Mouse (Mus musculus): Measurements from ENCODE around the gene Myh7b. TPM values are rescaled to one million over a fixed set of nuclear protein-coding genes. Genes with fewer than 3 reads are reported as not detected.
A peak's percentile ranks its signal among the peaks of the same experiment; 100 is the strongest.

Myh7b gene
- polyA plus RNA-seq, 1 experiment from 2014 or later: 0.58 TPM

DNA sequence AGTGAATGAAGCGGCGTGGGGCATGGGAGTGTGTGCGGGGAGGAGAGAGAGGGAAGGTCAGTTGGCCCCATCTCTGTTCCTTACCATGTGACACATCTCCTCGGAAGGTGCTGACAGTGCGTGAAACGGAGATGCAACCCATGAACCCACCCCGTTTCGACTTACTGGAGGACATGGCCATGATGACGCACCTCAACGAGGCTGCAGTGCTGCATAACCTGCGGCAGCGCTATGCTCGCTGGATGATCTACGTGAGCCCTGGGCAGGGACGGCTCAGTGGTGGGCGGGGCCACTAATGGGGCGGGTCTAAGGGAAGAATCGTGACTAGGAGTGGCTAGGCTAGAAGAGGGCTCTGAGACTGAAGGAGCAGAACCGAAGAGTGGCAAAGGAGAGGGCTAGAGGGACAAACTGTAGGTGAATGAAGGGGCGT is 2.3 kb downstream of the Myh7b start:
- Histone ChIP-seq H3K27me3 (ENCODE audit: control insufficient read depth, insufficient read depth, low read length) (no peaks in the 10 kb centered on the region; the same call in 1 of the 2 replicates), H3K27ac (ENCODE audit: low read length) (no peak overlapping the region), H3K4me1 (ENCODE audit: control insufficient read depth, insufficient read depth, low read length) (peaks cover 5% of the 10 kb centered on the region; the same call in 1 of the 2 replicates), H3K9me3 (replicated peaks; ENCODE audit: control insufficient read depth, low read length) (no peaks in the 10 kb centered on the region), H3K9ac (ENCODE audit: low read length) (peak overlapping the region; percentile 15; the same call in 1 of the 2 replicates), H3K4me2 (ENCODE audit: low read depth, low read length) (peak overlapping the region; percentile 45), H3K4me3 (replicated peaks; ENCODE audit: low read length) (peak overlapping the region; percentile 21), H3K36me3 (ENCODE audit: control insufficient read depth, insufficient read depth, low read length) (no peaks in the 10 kb centered on the region)
- ATAC-seq (ENCODE audit: insufficient read depth, low FRiP score): peak; percentile 94
- WGBS: 3% methylated on average over 20 of the region's 20 CpGs

DNA sequence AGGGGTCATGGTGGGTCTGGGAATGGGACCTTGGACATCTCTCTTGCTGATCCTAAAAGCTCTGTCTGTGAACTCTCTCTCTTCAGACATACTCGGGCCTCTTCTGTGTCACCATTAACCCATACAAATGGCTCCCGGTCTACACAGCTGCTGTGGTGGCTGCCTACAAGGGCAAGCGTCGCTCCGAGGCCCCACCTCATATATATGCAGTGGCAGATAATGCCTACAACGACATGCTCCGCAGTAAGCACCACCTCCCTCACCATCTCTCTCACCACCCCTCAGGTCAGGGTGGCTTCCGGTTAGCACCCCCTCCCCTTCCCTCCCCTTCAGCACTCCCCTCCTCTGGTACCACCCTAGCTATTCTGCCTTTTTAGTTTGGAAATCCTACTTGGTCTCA is 2.9 kb downstream of the Myh7b start:
- H3K9ac ChIP-seq (ENCODE audit: low read length): peak overlapping the region; percentile 15; the same call in 1 of the 2 replicates
- peak overlapping the region; percentile 21; the same call in 1 of the 2 replicates for H3K4me3 ChIP-seq (replicated peaks; ENCODE audit: low read length)
- H3K4me1 ChIP-seq (ENCODE audit: control insufficient read depth, insufficient read depth, low read length): peaks cover 5% of the 10 kb centered on the region; the same call in 1 of the 2 replicates
- no peaks in the 10 kb centered on the region for H3K36me3 ChIP-seq (ENCODE audit: control insufficient read depth, insufficient read depth, low read length)
- ATAC-seq (ENCODE audit: insufficient read depth, low FRiP score): no peak
- peak overlapping the region; percentile 45 for H3K4me2 ChIP-seq (ENCODE audit: low read depth, low read length)
- WGBS: 54% methylated on average over 8 of the region's 8 CpGs
- H3K9me3 ChIP-seq (replicated peaks; ENCODE audit: control insufficient read depth, low read length): no peaks in the 10 kb centered on the region
- no peaks in the 10 kb centered on the region; the same call in 1 of the 2 replicates for H3K27me3 ChIP-seq (ENCODE audit: control insufficient read depth, insufficient read depth, low read length)
- H3K27ac ChIP-seq (ENCODE audit: low read length): no peak overlapping the region

DNA sequence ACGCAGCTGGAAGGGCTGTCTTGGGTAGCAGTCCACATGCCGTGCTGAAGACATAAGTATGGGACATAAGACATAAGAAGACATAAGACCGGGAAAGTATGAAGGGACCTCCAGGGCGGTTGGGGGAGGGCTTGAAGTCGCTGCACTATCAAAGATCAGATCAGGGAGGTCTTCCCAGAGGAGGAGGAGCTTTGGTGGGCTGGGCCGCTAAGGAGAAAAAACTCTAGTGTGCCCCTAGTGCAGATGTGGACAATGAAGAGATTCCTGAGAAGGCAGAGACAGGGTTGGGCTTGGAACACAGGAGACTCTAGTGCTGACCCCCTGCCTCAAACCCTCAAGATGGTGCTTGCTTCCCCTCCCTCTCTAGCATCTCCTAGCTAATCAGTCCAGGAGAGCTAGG is 6.0 kb downstream of the Myh7b start:
- WGBS: 42% methylated on average over 6 of the region's 6 CpGs
- no peaks in the 10 kb centered on the region for H3K36me3 ChIP-seq (ENCODE audit: control insufficient read depth, insufficient read depth, low read length)
- no peak overlapping the region for H3K4me3 ChIP-seq (replicated peaks; ENCODE audit: low read length)
- H3K9ac ChIP-seq (ENCODE audit: low read length): no peak overlapping the region
- no peaks in the 10 kb centered on the region; the same call in 1 of the 2 replicates for H3K27me3 ChIP-seq (ENCODE audit: control insufficient read depth, insufficient read depth, low read length)
- no peaks in the 10 kb centered on the region for H3K9me3 ChIP-seq (replicated peaks; ENCODE audit: control insufficient read depth, low read length)
- H3K4me1 ChIP-seq (ENCODE audit: control insufficient read depth, insufficient read depth, low read length): peaks cover 5% of the 10 kb centered on the region; the same call in 1 of the 2 replicates
- H3K4me2 ChIP-seq (ENCODE audit: low read depth, low read length): no peak overlapping the region
- ATAC-seq (ENCODE audit: insufficient read depth, low FRiP score): no peak
- no peak overlapping the region for H3K27ac ChIP-seq (ENCODE audit: low read length)

DNA sequence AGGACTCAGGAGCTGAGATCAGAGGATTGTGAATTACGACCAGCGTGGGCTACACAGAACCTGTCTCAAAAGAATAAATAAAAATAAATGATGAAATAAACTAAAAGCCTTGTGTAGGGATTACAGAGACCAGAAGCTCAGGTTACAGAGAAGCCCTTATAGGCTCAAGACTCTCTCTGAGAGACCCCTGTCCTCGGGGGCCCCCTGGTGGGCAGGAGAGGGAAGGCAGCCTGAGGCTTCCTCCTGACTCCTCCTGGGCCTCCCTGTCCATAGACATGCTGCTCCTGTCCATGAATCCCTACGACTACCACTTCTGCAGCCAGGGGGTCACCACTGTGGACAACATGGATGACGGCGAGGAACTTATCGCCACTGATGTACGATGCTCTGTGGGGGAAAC is 8.8 kb downstream of the Myh7b start:
- H3K27me3 ChIP-seq (ENCODE audit: control insufficient read depth, insufficient read depth, low read length): no peaks in the 10 kb centered on the region
- no peaks in the 10 kb centered on the region for H3K4me1 ChIP-seq (ENCODE audit: control insufficient read depth, insufficient read depth, low read length)
- WGBS: 15% methylated on average over 8 of the region's 8 CpGs
- no peaks in the 10 kb centered on the region for H3K36me3 ChIP-seq (ENCODE audit: control insufficient read depth, insufficient read depth, low read length)
- peak; percentile 57; the same call in 1 of the 2 replicates for ATAC-seq (ENCODE audit: insufficient read depth, low FRiP score)
- H3K4me2 ChIP-seq (ENCODE audit: low read depth, low read length): no peak overlapping the region
- H3K27ac ChIP-seq (ENCODE audit: low read length): no peak overlapping the region
- no peaks in the 10 kb centered on the region for H3K9me3 ChIP-seq (replicated peaks; ENCODE audit: control insufficient read depth, low read length)
- no peak overlapping the region for H3K9ac ChIP-seq (ENCODE audit: low read length)
- H3K4me3 ChIP-seq (replicated peaks; ENCODE audit: low read length): no peak overlapping the region

DNA sequence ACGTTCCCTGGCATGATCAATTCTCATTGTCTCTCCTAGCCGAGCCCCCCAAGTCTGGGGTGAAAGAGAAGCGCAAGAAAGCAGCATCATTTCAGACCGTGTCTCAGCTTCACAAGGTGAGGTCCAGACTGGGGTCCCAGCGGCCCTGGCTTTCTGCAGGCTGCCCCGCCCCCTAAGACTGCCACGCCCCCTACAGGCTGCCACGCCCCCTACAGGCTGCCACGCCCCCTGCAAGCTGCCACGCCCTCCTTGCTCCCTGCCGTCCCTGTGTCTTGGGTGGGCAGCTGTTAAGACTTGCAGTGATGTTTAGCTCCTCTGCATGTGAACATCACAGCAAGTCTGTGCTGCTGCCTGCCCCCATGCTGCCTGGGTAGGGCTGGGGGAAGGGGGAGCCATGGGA is 11.6 kb downstream of the Myh7b start:
- Histone ChIP-seq H3K36me3 (ENCODE audit: control insufficient read depth, insufficient read depth, low read length) (no peaks in the 10 kb centered on the region), H3K9ac (ENCODE audit: low read length) (no peak overlapping the region), H3K4me2 (ENCODE audit: low read depth, low read length) (no peak overlapping the region), H3K27me3 (ENCODE audit: control insufficient read depth, insufficient read depth, low read length) (no peaks in the 10 kb centered on the region), H3K4me1 (ENCODE audit: control insufficient read depth, insufficient read depth, low read length) (no peaks in the 10 kb centered on the region), H3K9me3 (replicated peaks; ENCODE audit: control insufficient read depth, low read length) (no peaks in the 10 kb centered on the region), H3K27ac (ENCODE audit: low read length) (no peak overlapping the region), H3K4me3 (replicated peaks; ENCODE audit: low read length) (no peak overlapping the region)
- 28% methylated on average over 11 of the region's 11 CpGs for WGBS
- ATAC-seq (ENCODE audit: insufficient read depth, low FRiP score): no peak

DNA sequence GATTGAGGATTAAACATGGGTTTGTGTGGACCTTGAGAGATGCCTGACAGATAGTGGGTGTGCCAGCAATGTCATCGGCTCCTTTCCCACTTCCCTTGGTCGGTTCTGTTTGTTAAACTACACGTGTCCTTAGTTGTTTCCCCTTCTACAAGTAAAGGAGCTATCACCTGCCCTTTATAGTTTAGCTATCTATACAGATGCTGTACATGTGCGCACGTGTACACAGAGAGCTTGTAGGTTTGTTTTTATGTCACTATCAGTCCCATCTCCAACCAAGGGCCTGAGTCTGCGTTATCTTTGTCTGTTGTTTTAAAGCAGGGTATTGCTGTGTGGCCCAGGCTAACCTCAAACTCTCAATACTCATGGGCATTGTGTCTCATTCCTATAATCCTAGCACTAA is 13.0 kb downstream of the Myh7b start:
- H3K9ac ChIP-seq (ENCODE audit: low read length): no peak overlapping the region
- H3K4me3 ChIP-seq (replicated peaks; ENCODE audit: low read length): no peak overlapping the region
- no peak overlapping the region for H3K4me2 ChIP-seq (ENCODE audit: low read depth, low read length)
- no peaks in the 10 kb centered on the region for H3K36me3 ChIP-seq (ENCODE audit: control insufficient read depth, insufficient read depth, low read length)
- 73% methylated on average over 6 of the region's 6 CpGs for WGBS
- no peak overlapping the region for H3K27ac ChIP-seq (ENCODE audit: low read length)
- H3K4me1 ChIP-seq (ENCODE audit: control insufficient read depth, insufficient read depth, low read length): no peaks in the 10 kb centered on the region
- H3K9me3 ChIP-seq (replicated peaks; ENCODE audit: control insufficient read depth, low read length): no peaks in the 10 kb centered on the region
- H3K27me3 ChIP-seq (ENCODE audit: control insufficient read depth, insufficient read depth, low read length): peaks cover 5% of the 10 kb centered on the region; the same call in 1 of the 2 replicates
- no peak for ATAC-seq (ENCODE audit: insufficient read depth, low FRiP score)

DNA sequence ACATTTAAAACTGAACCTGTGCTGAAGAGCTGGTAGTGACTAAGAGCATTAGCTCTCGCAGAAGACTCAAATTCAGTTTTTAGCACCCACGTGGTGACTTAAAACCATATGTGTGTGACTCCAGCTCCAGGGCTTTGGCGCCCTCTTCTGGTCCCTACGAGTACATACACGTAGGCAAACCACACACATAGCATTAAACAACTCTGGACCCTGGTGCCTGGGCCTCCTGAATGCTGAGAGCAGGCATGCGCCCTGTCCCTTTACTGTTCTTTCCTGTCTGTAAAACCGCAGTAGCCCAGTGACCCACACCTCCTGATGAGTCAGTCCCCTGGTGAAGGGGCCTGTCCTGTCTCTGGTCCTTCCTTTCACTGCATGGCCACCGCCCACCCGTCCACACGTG is 13.7 kb downstream of the Myh7b start:
- Histone ChIP-seq H3K4me2 (ENCODE audit: low read depth, low read length) (no peak overlapping the region), H3K9me3 (replicated peaks; ENCODE audit: control insufficient read depth, low read length) (no peaks in the 10 kb centered on the region), H3K27me3 (ENCODE audit: control insufficient read depth, insufficient read depth, low read length) (peaks cover 8% of the 10 kb centered on the region), H3K4me1 (ENCODE audit: control insufficient read depth, insufficient read depth, low read length) (peaks cover 5% of the 10 kb centered on the region), H3K9ac (ENCODE audit: low read length) (no peak overlapping the region), H3K36me3 (ENCODE audit: control insufficient read depth, insufficient read depth, low read length) (no peaks in the 10 kb centered on the region), H3K27ac (ENCODE audit: low read length) (no peak overlapping the region), H3K4me3 (replicated peaks; ENCODE audit: low read length) (no peak overlapping the region)
- WGBS: 40% methylated on average over 10 of the region's 10 CpGs
- ATAC-seq (ENCODE audit: insufficient read depth, low FRiP score): no peak

DNA sequence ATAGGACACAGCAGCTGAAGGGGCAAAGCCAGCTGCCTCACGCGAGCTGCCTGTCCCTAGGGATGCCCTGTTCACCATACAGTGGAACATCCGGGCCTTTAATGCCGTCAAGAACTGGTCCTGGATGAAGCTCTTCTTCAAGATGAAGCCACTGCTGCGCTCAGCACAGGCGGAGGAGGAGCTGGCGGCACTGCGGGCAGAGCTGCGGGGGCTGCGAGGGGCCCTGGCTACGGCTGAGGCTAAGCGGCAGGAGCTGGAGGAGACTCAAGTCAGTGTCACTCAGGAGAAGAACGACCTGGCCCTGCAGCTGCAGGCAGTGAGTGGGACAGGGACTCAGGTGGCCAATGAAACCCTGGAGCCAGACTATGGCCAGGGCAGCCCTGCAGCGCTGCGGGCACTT is 15.3 kb downstream of the Myh7b start:
- Histone ChIP-seq H3K4me2 (ENCODE audit: low read depth, low read length) (no peak overlapping the region), H3K9ac (ENCODE audit: low read length) (no peak overlapping the region), H3K36me3 (ENCODE audit: control insufficient read depth, insufficient read depth, low read length) (no peaks in the 10 kb centered on the region), H3K4me1 (ENCODE audit: control insufficient read depth, insufficient read depth, low read length) (peaks cover 5% of the 10 kb centered on the region), H3K4me3 (replicated peaks; ENCODE audit: low read length) (no peak overlapping the region), H3K27ac (ENCODE audit: low read length) (no peak overlapping the region), H3K27me3 (ENCODE audit: control insufficient read depth, insufficient read depth, low read length) (peaks cover 21% of the 10 kb centered on the region), H3K9me3 (replicated peaks; ENCODE audit: control insufficient read depth, low read length) (no peaks in the 10 kb centered on the region)
- ATAC-seq (ENCODE audit: insufficient read depth, low FRiP score): no peak
- 51% methylated on average over 15 of the region's 15 CpGs for WGBS

DNA sequence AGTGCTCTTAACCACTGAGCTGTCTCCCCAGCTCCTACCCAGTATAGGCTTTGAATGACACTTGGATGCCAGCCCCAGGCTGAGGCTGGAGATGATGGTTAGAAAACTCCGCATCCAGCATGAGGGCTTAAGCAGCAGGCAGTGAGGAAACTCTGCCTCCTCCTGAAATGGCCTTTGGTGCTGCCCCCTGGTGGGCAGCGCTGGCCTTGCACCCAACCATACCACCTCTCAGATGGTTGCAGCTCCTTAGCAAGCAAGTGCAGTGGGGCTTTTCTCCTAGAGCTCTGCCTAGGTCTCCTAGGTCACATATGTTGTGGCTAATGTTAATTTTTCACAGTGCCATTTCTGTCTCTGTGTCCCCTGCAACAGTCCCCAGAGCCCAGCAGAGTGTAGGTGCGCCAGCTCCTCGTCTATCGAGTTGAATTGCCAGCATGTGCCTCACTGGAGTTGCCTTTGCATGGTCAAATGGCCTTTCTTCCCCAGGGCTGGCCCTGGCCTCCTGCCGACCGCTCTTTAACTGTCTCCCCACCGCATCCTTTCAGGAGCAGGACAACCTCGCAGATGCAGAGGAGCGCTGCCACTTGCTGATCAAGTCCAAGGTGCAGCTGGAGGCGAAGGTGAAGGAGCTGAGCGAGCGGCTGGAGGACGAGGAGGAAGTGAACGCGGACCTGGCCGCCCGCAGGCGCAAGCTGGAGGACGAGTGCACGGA is 16.2 kb downstream of the Myh7b start:
- Histone ChIP-seq H3K4me1 (ENCODE audit: control insufficient read depth, insufficient read depth, low read length) (peaks cover 5% of the 10 kb centered on the region), H3K4me3 (replicated peaks; ENCODE audit: low read length) (no peak overlapping the region), H3K27me3 (ENCODE audit: control insufficient read depth, insufficient read depth, low read length) (peaks cover 30% of the 10 kb centered on the region), H3K27ac (ENCODE audit: low read length) (no peak overlapping the region), H3K9ac (ENCODE audit: low read length) (no peak overlapping the region), H3K9me3 (replicated peaks; ENCODE audit: control insufficient read depth, low read length) (no peaks in the 10 kb centered on the region), H3K36me3 (ENCODE audit: control insufficient read depth, insufficient read depth, low read length) (no peaks in the 10 kb centered on the region), H3K4me2 (ENCODE audit: low read depth, low read length) (no peak overlapping the region)
- whole genome bisulfite sequencing: 59% methylated on average over 21 of the region's 21 CpGs
- no peak for ATAC-seq (ENCODE audit: insufficient read depth, low FRiP score)
